Mouse (Mus musculus): Measurements from ENCODE around the gene Thnsl2. TPM values are rescaled to one million over a fixed set of nuclear protein-coding genes. Genes with fewer than 3 reads are reported as not detected.

Gene Thnsl2
- total and polyA plus RNA-seq, 3 experiments, result 0.08 to 0.21 TPM; not detected in 1

GRCm38 (mm10) chr6:71133559-71133958, 10.7 kb downstream of the Thnsl2 start:
- Histone ChIP-seq H3K4me1 (ENCODE audit: control insufficient read depth in 1 of 2, insufficient read depth in 2 of 2, low read length in 2 of 2) (no peaks in the 10 kb centered on the region), H3K9ac (ENCODE audit: control insufficient read depth, low read depth, low read length, poor library complexity, severe bottlenecking) (no peak overlapping the region), H3K36me3 (ENCODE audit: control insufficient read depth in 1 of 2, insufficient read depth in 2 of 2, low read length in 2 of 2) (no peaks in the 10 kb centered on the region), H3K4me3 (ENCODE audit: control insufficient read depth in 1 of 2, insufficient read depth in 1 of 2, low read depth in 2 of 2, low read length in 2 of 2) (no peak overlapping the region), H3K9me3 (replicated peaks; ENCODE audit: insufficient read depth, low read length) (no peaks in the 10 kb centered on the region), H3K79me2 (ENCODE audit: control insufficient read depth, insufficient read depth, low read length, poor library complexity) (no peaks in the 10 kb centered on the region), H3K27me3 (ENCODE audit: control insufficient read depth in 1 of 2, insufficient read depth in 2 of 2, low read length in 2 of 2) (no peaks in the 10 kb centered on the region; a peak in 1 of 4 replicates), H3K27ac (ENCODE audit: control insufficient read depth, low read depth, low read length) (no peak overlapping the region)
- DNase-seq (ENCODE audit: low read depth, low spot score), result no peak
- no peak for TF ChIP-seq USF1 (IDR thresholded peaks at IDR 0.05; ENCODE audit: low read depth, low read length)
- TF ChIP-seq CHD1 (IDR thresholded peaks at IDR 0.05; ENCODE audit: low read depth, low read length), result no peak
- no peak for TF ChIP-seq NRF1 (IDR thresholded peaks at IDR 0.05; ENCODE audit: insufficient read depth, low read depth, low read length, poor library complexity, severe bottlenecking)
- TF ChIP-seq MAZ (IDR thresholded peaks at IDR 0.05; ENCODE audit: low read depth, low read length), result no peak

DNA sequence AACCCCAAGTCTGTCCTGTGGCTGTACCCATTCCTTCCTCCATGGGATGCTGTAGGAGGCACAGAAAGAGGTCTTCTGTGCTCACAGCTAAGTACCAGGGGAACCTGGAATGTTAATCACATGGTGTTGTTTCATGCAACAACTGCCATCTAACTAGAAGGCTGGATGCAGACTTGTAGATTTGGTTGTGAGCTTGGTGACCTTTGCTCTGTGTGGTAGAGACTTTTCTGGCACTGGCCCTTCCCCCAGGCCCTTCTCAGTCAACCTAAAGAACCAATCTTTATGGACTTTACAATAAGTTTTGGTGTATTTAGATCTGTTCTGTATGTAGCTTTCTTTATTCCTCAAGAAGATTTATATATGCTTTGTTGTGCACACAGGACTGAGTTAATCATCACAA, 13.2 kb downstream of the Thnsl2 start:
- no peaks in the 10 kb centered on the region for H3K9me3 ChIP-seq (replicated peaks; ENCODE audit: insufficient read depth, low read length)
- DNase-seq (ENCODE audit: low read depth, low spot score), result no peak
- H3K27me3 ChIP-seq (ENCODE audit: control insufficient read depth in 1 of 2, insufficient read depth in 2 of 2, low read length in 2 of 2), result no peaks in the 10 kb centered on the region
- H3K79me2 ChIP-seq (ENCODE audit: control insufficient read depth, insufficient read depth, low read length, poor library complexity), result no peaks in the 10 kb centered on the region
- H3K9ac ChIP-seq (ENCODE audit: control insufficient read depth, low read depth, low read length, poor library complexity, severe bottlenecking), result no peak overlapping the region
- H3K27ac ChIP-seq (ENCODE audit: control insufficient read depth, low read depth, low read length), result no peak overlapping the region
- TF ChIP-seq GABPA (IDR thresholded peaks at IDR 0.05; ENCODE audit: low read depth, low read length) (no peak), ZC3H11A (IDR thresholded peaks at IDR 0.05; ENCODE audit: low read depth, low read length) (no peak), RCOR1 (IDR thresholded peaks at IDR 0.05; ENCODE audit: low read depth, low read length) (no peak)
- no peaks in the 10 kb centered on the region for H3K36me3 ChIP-seq (ENCODE audit: control insufficient read depth in 1 of 2, insufficient read depth in 2 of 2, low read length in 2 of 2)
- H3K4me1 ChIP-seq (ENCODE audit: control insufficient read depth in 1 of 2, insufficient read depth in 2 of 2, low read length in 2 of 2), result no peaks in the 10 kb centered on the region
- H3K4me3 ChIP-seq (ENCODE audit: control insufficient read depth in 1 of 2, insufficient read depth in 1 of 2, low read depth in 2 of 2, low read length in 2 of 2), result no peak overlapping the region

DNA sequence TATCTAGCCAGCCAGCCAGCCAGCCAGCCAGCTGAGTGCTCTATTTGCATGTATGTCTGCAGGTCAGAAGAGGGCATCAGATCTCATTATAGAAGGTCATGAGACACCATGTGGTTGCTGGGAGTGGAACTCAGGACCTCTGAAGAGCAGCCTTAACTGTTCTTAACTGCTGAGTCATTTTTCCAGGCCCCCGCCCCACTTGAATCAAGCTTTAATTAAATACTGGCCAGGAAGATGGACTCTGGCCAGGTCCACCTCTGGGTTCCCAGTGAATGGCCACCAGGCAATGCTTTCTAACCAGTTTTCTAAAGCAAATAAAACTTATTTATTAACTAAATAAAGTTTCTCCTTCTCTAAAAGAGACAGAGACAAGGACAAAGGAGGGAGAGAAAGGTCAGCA, 14.0 kb downstream of the Thnsl2 start:
- Histone ChIP-seq H3K27me3 (ENCODE audit: control insufficient read depth in 1 of 2, insufficient read depth in 2 of 2, low read length in 2 of 2) (no peaks in the 10 kb centered on the region), H3K9me3 (replicated peaks; ENCODE audit: insufficient read depth, low read length) (no peaks in the 10 kb centered on the region), H3K4me3 (ENCODE audit: control insufficient read depth in 1 of 2, insufficient read depth in 1 of 2, low read depth in 2 of 2, low read length in 2 of 2) (no peak overlapping the region), H3K9ac (ENCODE audit: control insufficient read depth, low read depth, low read length, poor library complexity, severe bottlenecking) (no peak overlapping the region), H3K4me1 (ENCODE audit: control insufficient read depth in 1 of 2, insufficient read depth in 2 of 2, low read length in 2 of 2) (no peaks in the 10 kb centered on the region), H3K79me2 (ENCODE audit: control insufficient read depth, insufficient read depth, low read length, poor library complexity) (no peaks in the 10 kb centered on the region), H3K36me3 (ENCODE audit: control insufficient read depth in 1 of 2, insufficient read depth in 2 of 2, low read length in 2 of 2) (no peaks in the 10 kb centered on the region), H3K27ac (ENCODE audit: control insufficient read depth, low read depth, low read length) (no peak overlapping the region)
- TF ChIP-seq KAT2A (conservative IDR thresholded peaks at IDR 0.05; ENCODE audit: low read depth, low read length), result no peak
- TF ChIP-seq TAL1 (IDR thresholded peaks at IDR 0.05; ENCODE audit: low read length), result no peak
- no peak for TF ChIP-seq ETS1 (IDR thresholded peaks at IDR 0.05; ENCODE audit: low read depth, low read length)
- TF ChIP-seq TBP (IDR thresholded peaks at IDR 0.05; ENCODE audit: low read depth, low read length), result no peak
- no peak for TF ChIP-seq TCF12 (IDR thresholded peaks at IDR 0.05; ENCODE audit: low read depth, low read length)
- no peak for TF ChIP-seq MYB (IDR thresholded peaks at IDR 0.05; ENCODE audit: low read depth, low read length)
- no peak for TF ChIP-seq MYC (IDR thresholded peaks at IDR 0.05; ENCODE audit: low read depth, low read length)
- TF ChIP-seq UBTF (IDR thresholded peaks at IDR 0.05; ENCODE audit: borderline replicate concordance, insufficient read depth, low read depth, low read length), result no peak
- no peak for DNase-seq (ENCODE audit: low read depth, low spot score)

Measured in MEL (cell line).